Mouse (Mus musculus) yolk sac, embryonic 10.5 days (tissue): ENCODE data around the gene Hhipl1.

Source experiments
- DNase-seq: peaks from one replicate; pipeline ENCODE4 v3.0.0-alpha.2; 2017; ENCODE audit warnings: low spot score

Hhipl1 gene

DNA sequence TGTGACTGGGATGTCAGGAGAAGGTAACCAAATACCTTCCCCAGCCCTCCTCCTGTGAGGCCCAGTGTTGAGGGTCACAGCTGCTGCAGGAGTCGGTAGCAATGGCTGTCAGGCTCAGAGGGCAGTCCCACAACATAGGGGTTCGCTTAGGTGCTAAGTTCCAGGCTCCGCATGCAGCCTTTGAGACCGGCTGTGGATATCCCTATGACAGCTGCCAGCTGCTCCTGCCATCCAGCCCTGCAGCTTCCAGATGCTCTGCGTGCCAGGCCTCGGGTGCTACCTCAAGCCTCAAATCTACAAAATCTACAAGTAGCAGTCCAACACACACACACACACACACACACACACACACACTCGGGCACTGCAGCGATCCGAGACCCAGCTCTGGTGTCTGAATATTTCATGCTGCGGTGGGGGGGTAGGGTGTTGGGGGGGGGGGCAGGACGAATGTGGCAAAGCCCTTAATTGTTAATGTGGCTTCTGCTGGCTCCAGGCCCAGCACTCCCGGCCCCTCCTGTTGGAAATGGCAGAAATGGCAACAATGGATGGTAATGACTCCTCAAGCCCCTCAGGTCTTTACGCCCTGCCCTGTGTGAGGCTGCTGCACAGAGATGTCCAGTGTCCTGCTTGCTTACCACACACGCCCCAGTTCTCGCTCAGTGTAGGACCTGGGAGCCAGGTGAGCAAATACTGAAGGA lies 27.7 kb upstream of the Hhipl1 start:
- DNase-seq: no peak

DNA sequence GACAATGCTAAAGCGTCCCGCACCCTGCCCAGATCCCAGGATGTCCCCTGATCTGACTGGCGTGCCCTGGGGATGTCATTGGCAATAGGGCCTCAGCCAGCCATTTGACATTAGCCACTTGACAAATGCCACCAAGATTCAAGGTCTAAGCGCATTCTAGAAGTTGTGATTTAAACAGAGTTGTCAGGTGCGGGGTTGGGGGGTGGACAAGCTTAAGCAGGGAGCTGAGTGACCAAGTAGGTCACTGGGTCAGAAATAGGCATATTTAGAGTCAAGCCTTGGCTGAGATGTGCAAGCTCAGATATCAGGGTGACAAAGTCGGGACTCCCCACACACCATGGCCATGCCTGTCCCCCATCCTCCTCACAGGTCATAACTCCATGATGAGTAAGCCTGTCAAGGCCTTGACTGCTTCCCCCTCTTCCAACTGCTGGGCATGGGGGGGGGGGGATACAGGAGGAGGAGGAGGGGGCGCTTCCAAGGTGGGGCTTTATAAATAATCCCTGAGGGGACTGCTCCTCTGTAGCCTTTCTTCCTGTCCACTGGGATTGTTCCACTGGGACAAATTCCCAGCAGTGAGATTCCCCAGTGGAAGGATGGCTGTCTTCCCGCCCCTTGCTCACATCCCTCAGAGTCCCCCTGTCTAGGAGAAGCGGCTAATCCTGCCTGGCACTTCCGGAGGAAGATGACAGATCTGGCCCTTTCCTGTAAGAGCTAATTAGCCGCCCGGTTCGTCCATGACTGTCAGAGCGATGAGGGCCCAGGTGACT lies 21.4 kb upstream of the Hhipl1 start:
- DNase-seq: no peak

DNA sequence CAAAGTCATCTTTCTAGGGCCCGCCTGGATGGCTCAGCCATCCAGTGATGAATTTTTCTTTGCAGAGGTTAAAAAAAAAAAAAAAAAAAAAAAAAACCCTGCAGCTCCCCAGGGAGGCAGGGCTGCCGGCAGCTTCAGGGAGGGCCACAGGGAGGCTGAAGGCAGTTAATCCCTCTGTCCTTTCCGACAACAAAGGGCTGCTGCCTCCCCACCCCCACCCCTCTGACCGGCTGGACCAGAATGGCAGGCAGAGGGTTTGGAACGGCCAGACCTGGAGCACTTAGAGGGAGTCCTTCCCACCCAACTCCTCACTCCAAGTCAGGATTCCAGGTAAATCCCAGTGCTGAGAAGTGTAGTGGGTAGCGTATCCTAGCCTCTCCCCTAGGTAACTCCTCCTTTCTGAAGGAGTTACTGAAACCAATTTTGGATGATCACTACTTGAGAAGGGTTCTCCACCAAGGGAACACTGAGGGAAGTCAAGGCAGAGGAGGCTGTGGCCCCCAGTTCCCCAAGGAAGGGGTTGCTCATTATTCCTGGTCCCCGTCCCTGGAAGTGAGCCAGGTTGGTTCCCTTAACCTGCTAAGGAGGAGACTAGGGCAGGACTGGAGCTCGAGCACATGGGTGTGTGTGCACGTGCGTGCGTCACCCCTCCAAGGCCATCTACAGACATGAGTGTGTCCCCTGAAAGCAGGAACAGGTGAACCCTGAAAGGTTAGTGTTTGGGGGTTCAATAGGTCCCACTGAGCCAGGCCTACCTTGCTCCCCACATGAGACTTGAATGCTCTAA lies 20.7 kb upstream of the Hhipl1 start:
- no peak for DNase-seq

DNA sequence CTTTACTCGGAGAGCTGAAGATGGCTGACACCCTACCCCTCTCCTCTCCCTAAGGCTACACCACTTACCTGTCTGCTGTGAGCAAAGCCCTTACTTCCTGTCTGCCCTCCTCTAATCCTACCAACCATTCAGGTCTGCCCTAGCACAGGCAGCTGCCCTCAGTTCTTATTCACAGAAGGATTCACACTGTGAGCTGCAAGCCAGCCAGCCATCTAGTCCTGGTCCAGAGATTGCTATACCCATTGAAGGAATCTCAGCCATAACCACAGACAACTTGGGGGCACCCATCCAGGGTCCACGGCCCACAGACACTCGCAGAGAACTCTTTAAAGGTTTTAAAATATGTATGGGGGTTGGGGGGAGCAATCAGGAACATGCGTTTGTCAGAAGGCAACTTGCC lies 19.7 kb upstream of the Hhipl1 start:
- no peak for DNase-seq

DNA sequence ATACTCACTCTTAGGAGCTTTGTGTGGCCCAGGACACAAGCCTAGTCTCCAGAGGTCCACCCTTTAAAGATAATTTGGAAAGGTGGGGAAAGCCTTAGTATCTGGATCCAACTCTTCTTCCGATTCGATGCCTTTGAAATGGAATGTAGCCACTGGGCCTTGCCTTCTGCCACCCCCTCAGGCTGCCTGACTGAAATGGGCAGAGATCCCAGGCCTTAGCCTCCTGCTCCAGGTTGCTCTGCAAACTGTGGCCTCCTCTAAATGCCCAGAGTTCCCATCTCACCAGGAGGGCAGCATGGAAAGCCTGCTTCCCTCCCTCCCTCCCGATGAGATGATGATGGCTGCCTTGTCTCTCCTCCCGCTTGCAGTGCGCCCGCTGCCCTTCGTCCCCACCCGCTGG lies 19.1 kb upstream of the Hhipl1 start:
- DNase-seq: no peak

DNA sequence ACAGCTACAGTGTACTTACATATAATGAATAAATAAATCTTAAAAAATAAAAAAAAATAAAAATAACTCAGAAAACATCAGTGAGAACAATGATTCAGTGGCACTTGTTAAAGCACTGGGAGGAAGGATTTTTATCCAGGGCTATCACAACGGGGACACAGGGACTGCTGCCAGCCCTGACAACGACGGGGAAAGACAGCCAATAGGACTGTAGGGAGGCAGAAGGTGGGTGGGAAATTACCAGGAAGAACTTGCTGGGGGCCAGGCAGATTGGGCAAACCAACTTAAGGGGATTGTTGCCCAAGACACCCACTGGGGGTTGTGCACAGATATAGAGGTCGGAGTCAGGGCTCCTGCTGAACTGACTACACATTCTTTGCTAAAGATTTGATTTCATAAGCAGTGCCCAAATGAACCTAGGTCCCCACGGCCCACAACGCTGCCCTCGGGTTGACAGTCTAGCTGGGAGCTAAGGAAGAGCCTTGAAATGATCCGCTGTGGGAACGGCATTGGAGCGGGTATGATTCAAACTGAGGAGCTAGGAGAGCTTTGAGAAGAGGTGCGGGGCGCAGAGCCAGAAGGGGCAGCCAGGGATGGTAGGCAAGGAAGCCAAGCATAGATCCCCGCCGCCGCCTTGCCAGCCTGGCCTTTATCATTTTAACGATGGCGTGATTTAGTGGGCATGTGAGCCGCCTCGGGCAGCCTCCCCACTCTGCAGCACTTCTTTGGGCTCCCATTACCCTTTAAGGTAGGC lies 17.8 kb upstream of the Hhipl1 start:
- no peak for DNase-seq

DNA sequence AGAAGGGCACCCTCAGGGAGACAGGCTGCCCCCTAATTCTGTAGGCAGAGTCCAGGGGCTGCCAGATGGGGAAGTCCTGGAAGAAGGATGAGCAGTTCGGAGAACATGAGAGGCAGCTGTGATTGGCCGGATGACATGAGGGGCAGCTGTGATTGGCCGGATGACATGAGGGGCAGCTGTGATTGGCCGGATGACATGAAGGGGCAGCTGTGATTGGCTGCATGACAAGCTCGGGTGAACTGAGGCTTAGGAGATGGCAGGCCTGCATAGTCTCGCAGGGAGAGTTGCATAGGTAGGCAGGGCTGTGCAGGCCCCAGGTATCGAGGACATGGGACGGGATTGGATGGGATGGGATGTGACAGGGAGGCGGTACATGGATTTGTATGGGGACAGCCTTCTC lies 13.7 kb upstream of the Hhipl1 start:
- no peak for DNase-seq

DNA sequence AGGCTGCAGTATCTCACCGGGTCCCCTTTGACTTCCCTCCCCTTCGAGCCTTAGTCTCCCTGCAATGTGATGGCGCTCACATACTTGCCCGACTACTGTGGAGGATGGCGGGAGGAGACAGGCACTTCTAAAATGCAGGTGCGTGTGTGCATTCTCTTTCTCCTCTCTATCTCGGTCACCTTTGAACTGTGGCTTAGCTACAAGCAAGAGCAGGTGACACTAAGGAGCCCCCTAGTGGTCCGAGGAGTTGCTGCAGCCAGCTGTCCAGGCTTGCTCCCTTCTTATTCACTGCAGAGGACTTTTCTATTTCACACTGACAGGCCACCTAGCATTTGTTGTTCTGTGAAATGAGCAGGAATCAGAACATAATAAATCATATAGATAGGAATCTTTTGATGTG lies 13.1 kb upstream of the Hhipl1 start:
- DNase-seq: peak; percentile 68

DNA sequence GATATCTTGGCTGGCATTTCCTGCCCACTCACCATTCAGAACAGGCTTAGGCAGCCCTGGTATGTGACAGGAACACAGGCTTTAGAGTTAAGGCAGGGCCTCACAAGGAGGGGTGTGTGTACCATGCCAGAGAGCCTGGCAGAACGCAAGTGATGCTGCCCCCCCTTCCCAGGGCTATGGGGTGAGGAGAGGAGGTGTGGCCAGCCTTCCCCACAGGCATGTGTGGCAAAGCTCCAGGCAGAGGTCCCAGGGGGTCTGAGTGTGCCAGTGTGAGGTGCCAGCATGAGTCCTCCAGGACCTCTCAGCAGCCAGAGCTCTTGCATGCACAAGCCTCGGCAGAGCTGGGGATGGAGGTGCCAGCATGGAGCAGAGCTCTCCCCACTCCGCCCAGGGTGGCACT lies 11.4 kb upstream of the Hhipl1 start:
- no peak for DNase-seq

DNA sequence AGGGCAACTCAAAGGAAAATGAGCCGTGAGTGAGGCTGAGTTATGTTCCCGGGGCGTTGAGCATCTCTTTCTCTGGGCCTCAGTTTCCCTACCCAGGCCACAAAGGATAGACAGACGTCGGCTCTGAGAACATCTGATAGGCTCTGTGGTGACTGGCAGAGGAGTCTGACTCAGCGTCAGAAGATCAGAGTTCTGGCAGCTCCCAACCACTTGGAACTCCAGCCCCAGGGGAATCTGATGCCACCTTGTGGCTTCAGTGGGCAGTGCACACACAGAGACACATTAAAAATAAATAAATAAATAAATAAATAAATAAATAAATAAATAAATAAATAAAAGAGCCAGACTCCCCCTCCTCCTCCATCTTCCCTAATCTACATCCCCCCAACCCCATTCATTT lies 9.0 kb upstream of the Hhipl1 start:
- DNase-seq: no peak

DNA sequence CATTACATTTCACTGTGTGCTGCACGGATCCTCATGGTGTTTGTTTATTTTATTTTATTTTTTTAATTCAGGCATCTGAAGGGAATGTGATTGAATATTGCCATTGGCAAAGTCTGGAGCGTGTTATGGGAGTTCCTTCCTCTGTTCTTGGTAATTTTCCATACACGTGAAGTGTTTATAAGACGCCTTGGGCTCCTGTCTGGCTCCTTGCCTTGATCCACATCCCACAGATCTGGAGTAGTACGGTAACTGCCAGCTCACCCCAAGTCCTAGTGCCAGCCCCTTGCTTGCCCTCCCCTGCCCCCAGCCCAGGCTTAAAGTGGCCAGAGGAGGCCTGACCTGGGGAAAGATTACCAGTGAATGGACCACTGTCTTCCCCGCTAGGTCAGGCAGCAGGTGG lies 5.1 kb upstream of the Hhipl1 start:
- DNase-seq: no peak

DNA sequence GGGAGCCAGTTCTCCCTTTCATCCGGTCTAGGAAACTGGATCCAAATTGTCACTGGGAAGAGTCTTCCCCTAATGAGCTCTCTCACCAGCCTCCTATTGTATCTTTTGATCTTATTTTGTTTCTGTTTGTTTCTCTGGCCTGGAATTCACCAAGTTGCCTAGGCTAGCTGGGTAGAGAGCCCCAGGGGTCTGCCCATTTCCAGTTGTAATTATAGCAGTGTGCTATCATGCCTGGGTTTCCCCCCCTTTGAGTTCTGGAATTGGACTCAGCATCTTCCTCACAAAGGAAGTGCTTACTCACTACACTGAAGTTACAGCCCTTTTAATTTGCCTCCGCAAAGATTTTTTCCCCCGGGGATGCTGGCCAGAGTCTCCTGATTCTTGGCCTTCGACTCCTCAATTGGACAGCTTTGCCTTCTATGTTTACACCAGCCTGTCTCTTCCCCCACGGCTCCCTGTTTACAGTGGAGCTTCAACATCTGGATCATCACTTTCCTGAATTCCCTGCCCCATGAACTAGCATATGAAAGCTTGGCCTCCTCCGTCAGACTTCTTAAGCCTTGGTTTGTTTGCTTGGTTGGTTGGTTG lies 2.2 kb upstream of the Hhipl1 start:
- no peak for DNase-seq

DNA sequence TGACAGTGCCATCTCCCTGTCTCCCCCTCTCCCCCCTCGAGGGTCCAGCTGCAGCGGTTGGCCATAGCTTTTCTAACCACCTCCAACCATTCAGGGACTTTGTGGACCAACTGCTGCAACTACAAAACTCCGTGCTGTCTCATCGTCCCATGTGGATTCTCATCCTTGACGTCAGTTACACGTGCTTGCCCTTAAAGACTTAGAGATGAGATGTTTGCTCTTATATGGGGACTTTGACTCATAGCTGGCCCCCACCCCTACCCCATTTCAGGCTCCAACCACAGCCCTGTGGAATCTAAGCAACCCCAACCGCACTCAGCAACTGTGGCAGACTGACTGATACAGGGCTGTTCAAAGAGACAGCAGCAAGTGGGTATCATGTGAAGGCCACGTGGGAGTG lies 898 bp upstream of the Hhipl1 start:
- DNase-seq: no peak

DNA sequence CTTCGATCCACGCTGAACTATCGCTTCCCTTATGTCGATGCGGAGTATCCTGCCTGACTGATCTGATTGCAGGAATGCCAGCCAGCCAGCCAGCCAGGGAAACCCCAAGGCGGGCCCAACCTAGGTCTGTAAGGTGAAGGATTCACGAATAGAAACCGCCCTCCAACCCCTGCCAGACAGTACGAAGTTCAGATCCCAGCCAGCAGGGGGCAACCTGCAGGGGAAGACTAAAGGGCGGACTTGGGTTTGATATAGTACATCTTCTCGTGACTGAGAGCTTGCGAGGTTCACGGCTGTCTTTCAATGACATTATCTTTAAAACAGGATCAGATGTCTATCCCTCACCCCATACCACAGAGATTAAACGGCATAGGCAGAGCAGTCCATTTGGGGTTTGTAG lies 1.5 kb downstream of the Hhipl1 start:
- DNase-seq: peak; percentile 50

DNA sequence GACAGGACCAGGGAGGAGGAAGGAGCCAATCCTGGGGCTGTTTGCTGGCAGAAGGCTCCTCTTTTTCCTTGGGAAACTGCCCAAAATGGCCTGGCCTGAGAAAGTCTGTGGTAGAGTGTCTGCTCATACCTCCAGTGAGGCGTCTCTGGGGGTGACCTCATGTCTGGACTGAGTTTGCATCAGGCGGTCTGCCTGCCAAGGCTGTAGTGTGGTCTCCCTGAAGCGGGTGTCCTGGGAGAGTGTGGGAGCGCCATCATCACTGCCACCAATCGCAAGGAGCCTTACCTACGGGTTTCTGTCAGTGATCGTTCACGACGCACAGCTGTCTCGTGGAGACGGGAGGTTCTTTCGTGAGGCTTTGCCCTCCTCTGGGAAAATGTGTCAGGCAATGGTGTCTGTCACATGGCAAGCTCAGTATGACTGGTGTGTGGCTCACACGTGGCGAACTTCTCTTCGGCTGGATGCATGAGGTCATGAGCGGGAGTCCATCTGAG lies 2.3 kb downstream of the Hhipl1 start:
- no peak for DNase-seq

DNA sequence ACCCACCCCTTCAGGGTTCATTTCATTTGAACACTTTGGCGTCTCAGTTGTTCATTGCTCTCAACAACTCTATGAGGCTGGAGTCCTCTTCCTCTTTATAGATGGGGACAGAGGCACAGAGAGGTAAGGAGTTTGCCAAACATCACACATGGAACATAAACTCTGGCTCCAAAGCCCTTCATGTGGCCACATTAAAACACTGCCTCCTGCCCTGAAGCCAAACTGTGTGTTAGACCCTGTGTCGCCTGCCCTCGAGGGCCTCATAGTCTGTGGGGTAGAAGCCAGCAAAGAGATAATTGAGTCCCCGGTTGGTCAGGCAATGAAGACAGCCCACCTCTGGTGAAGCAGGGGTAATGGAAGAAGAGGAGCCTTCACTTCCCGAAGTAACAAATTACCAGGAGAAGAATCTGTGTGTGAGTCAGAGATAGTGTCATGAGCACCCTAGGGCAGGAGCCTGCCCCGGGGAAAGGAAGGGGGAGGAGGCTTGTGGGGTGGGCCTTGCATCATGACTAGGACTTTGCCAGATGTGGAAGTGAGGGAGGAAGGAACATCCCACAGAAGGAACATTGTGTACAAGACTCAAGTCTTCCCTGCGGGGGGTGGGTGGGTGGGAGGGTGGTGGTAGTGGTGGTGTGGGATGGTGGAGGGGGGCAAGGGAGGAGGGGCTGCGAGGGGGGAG lies 3.2 kb downstream of the Hhipl1 start:
- no peak for DNase-seq

DNA sequence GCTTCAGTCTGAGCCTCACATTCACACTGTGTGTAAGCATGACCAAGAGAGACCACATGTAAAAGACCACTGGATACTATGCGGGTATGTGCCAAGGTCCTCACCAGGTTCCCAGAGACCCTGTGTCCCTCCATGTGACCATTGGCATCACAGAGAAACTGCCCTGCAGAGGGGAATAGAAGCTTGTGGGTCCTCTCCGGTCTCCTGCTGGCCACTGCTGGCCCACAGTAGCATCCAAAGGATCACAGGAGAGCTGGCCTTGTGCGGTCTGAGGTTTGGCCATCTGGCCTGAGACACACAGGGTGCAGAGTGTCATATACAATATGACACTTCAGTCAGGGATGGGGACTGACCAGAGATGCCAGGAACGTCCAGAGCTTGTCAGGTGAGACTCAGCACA lies 4.0 kb downstream of the Hhipl1 start:
- DNase-seq: no peak

DNA sequence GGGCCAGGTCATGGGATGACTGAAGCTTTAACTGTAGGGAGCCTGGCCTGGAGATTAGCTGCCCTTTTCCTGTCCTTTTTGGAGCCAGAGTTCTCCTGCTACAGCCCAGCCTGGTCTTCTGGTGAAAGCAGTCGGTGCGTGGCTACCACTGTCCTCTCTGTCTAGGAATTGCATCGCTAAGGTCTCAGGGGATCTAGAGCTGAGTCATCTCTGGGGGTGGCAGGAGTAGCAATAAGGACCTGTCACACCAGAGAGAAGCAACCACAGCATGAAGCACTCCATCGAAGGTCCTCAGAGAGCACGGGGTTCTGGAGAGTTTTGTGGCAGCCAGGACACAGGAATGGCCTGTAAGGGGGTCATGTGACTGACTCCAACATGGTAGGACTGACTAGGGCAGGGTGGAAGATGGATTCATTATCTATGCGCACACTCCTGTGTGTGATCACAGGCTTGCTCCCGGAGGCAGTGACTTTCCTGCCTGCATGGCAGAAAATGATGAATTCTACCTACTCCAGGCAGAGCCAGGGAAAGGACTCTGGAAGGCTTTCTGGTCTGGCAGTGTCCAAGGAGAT lies 4.5 kb downstream of the Hhipl1 start:
- DNase-seq: no peak

DNA sequence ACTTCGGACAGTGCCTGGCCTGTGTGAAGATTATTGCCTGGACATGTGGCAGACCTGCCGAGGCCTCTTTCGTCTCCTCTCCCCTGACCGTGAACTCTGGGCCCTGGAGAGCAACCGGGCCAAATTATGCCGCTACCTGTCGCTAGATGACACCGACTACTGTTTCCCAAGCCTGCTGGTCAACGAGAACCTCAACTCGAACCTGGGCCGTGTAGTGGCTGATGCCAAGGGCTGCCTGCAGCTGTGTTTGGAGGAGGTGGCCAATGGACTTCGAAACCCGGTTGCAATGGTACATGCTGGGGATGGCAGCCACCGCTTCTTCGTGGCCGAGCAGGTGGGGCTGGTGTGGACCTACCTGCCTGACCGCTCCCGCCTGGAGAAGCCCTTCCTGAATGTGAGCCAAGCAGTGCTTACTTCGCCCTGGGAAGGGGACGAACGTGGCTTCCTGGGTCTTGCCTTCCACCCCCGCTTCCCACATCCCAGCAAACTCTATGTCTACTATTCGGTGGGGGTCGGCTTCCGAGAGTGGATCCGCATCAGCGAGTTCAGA lies 5.7 kb downstream of the Hhipl1 start:
- no peak for DNase-seq

DNA sequence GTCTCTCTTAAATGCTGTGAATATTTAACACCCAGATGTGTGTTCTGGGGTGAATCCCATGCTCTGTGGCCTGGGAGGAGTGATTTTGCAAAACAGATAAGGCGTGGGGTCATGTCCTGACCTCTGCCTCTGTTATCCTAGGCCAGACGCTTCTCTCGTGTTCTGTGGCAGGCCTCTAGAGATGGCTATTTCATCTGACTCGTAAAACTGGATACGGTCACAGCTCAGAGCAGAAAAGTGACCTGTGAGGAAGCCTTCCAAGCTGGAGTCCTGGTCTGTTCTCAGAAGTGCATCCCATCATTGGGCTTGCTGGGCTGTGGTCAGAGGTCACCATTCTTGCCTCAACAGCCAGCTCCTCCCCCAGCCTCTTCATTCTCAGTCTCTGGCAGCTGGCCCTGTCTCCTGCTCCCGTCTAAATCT lies 6.4 kb downstream of the Hhipl1 start:
- peak; percentile 71 for DNase-seq
